Mouse (Mus musculus) CH12.LX (cell line): ENCODE results near the gene Zc3h10.

Source experiments
- BHLHE40 ChIP-seq: IDR thresholded peaks from 2 replicates; pipeline ENCODE4 v1.6.1; 2011; ENCODE audit warnings: mild to moderate bottlenecking, low read depth, low read length, improper control_type of control experiment
- CTCF ChIP-seq, 2 experiments: IDR thresholded peaks in 1 of 2; conservative IDR thresholded peaks in 1 of 2; 2 replicates each; pipeline ENCODE4 v1.5.1; 2011 to 2012; ENCODE audit warnings: low read depth in 2 of 2, low read length in 2 of 2, improper control_type of control experiment in 1 of 2, inconsistent platforms in 1 of 2, mild to moderate bottlenecking in 1 of 2, moderate library complexity in 1 of 2
- EP300 ChIP-seq: IDR thresholded peaks from 2 replicates; pipeline ENCODE4 v1.6.1; 2011; ENCODE audit warnings: low read length, improper control_type of control experiment
- POLR2A ChIP-seq: IDR thresholded peaks from 2 replicates; pipeline ENCODE4 v1.6.1; 2011; ENCODE audit warnings: low read depth, mild to moderate bottlenecking, improper control_type of control experiment, low read length
- POLR2AphosphoS2 ChIP-seq: IDR thresholded peaks from 2 replicates; pipeline ENCODE4 v1.6.1; 2011; ENCODE audit warnings: low read depth, low read length, improper control_type of control experiment
- UBTF ChIP-seq: IDR thresholded peaks from 2 replicates; pipeline ENCODE4 v1.6.1; 2012; ENCODE audit warnings: low read depth, mild to moderate bottlenecking, inconsistent platforms, low read length, improper control_type of control experiment, moderate library complexity
- USF1 ChIP-seq: IDR thresholded peaks from 2 replicates; pipeline ENCODE4 v1.6.1; 2014; ENCODE audit warnings: low read depth, mild to moderate bottlenecking, inconsistent platforms, low read length, improper control_type of control experiment

DNA sequence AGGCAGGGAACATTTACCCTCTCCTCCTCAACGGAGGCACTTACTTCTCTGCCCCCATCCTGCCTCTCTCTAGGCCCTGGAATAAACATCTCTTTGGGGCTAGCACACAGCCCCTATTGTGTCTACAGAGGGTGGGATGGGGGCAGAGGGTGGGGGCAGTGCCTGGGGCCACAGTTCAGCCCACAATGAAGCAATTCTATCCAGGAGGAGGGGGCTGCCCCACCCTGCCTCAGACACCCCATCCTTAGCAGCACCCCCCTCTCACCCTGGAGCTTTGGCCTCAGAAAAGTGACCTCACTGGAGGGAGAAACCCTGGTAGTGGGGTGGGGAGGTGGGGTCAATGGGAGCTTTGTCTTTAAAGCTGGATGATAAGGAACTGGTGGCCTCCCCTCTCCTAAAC, 39.0 kb upstream of the Zc3h10 start:
- no peak for TF ChIP-seq BHLHE40
- no peak for TF ChIP-seq USF1
- no peak for TF ChIP-seq POLR2AphosphoS2
- TF ChIP-seq CTCF (conservative IDR thresholded peaks at IDR 0.05 in 1 of 2, IDR thresholded peaks at IDR 0.05 in 1 of 2; ENCODE audit: low read depth in 2 of 2, low read length in 2 of 2), result no peak
- TF ChIP-seq POLR2A, result no peak
- TF ChIP-seq UBTF, result no peak
- TF ChIP-seq EP300, result no peak
